Mouse (Mus musculus): ENCODE data around the gene Bsn.

The Bsn gene

GRCm38 (mm10) chr9:108125731-108126130 lies 64.5 kb downstream of the Bsn start:
- no peak for TF ChIP-seq GATA4 (IDR thresholded peaks at IDR 0.05; ENCODE audit: insufficient replicate concordance, low read length)

- TF ChIP-seq GATA4 (IDR thresholded peaks at IDR 0.05; ENCODE audit: insufficient replicate concordance, low read length) = no peak
Measured at GRCm38 (mm10) chr9:108123916-108124315, 66.3 kb downstream of the Bsn start.

- no peak for TF ChIP-seq GATA4 (IDR thresholded peaks at IDR 0.05; ENCODE audit: insufficient replicate concordance, low read length)
Measured at GRCm38 (mm10) chr9:108121170-108121969, 68.8 kb downstream of the Bsn start.

- TF ChIP-seq GATA4 (IDR thresholded peaks at IDR 0.05; ENCODE audit: insufficient replicate concordance, low read length) = no peak
Measured at GRCm38 (mm10) chr9:108120671-108121070, 69.5 kb downstream of the Bsn start.

GRCm38 (mm10) chr9:108119891-108120411 lies 70.2 kb downstream of the Bsn start:
- TF ChIP-seq GATA4 (IDR thresholded peaks at IDR 0.05; ENCODE audit: insufficient replicate concordance, low read length) = no peak

GRCm38 (mm10) chr9:108117143-108117542 lies 73.0 kb downstream of the Bsn start:
- TF ChIP-seq GATA4 (IDR thresholded peaks at IDR 0.05; ENCODE audit: insufficient replicate concordance, low read length) = no peak

- no peak for TF ChIP-seq GATA4 (IDR thresholded peaks at IDR 0.05; ENCODE audit: insufficient replicate concordance, low read length)
Measured at GRCm38 (mm10) chr9:108115290-108116077, 74.7 kb downstream of the Bsn start.

- no peak for TF ChIP-seq GATA4 (IDR thresholded peaks at IDR 0.05; ENCODE audit: insufficient replicate concordance, low read length)
Measured at GRCm38 (mm10) chr9:108112719-108113340, 77.4 kb downstream of the Bsn start.

GRCm38 (mm10) chr9:108111593-108112121 lies 78.5 kb downstream of the Bsn start:
- no peak for TF ChIP-seq GATA4 (IDR thresholded peaks at IDR 0.05; ENCODE audit: insufficient replicate concordance, low read length)

GRCm38 (mm10) chr9:108111101-108111592 lies 79.0 kb downstream of the Bsn start:
- TF ChIP-seq GATA4 (IDR thresholded peaks at IDR 0.05; ENCODE audit: insufficient replicate concordance, low read length) = no peak

GRCm38 (mm10) chr9:108110160-108110559 lies 80.0 kb downstream of the Bsn start:
- TF ChIP-seq GATA4 (IDR thresholded peaks at IDR 0.05; ENCODE audit: insufficient replicate concordance, low read length) = no peak

- TF ChIP-seq GATA4 (IDR thresholded peaks at IDR 0.05; ENCODE audit: insufficient replicate concordance, low read length) = no peak
Measured at GRCm38 (mm10) chr9:108107867-108108266, 82.3 kb downstream of the Bsn start.

GRCm38 (mm10) chr9:108106090-108106489 lies 84.1 kb downstream of the Bsn start:
- no peak for TF ChIP-seq GATA4 (IDR thresholded peaks at IDR 0.05; ENCODE audit: insufficient replicate concordance, low read length)

GRCm38 (mm10) chr9:108105549-108105863 lies 84.7 kb downstream of the Bsn start:
- TF ChIP-seq GATA4 (IDR thresholded peaks at IDR 0.05; ENCODE audit: insufficient replicate concordance, low read length) = no peak
